32 mouse cellular contexts compared by ENCODE assay signal in the genomic region with DNA sequence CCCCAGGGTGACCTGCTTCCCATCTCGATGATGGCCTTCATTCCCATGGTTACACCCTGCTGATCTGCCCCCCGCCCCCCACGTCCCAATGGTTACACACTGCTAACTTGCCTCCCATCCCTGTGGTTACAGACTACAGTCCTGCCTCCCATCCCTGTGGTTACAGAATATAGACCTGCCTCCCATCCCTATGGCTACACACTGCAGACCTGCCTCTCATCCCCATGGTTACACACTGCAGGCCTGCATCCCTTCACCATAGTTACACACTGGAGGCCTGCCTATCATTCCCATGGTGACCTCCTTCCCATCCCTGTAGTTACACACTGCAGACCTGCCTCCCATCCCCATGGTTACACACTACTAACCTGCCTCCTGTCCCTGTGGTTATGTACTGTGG.
DNase-seq lines count a peak whose midpoint lies in the region; ATAC-seq lines count a peak whose summit lies in the region.
"Had no signal": no experiment of that assay in that cellular context is flagged by ENCODE, and none has a peak within 500 bp of the region (broad histone marks: within the 10 kb centered on the region; RNA-seq: fewer than 3 reads in every experiment).

No protein-coding gene starts in this region.

- DNase-seq in heart, adult 11 months = peak; percentile 52
- no peak for DNase-seq in heart, postnatal 14 days
- no peak for DNase-seq in midbrain, embryonic 14.5 days
- peak; percentile 36 for DNase-seq in testis, postnatal 10 days (ENCODE audit: low spot score)
- no peak for DNase-seq in testis, postnatal 14 days (ENCODE audit: low spot score)
- no peak for DNase-seq in lung, postnatal 14 days
- DNase-seq: adrenal gland, adult 2 months; adrenal gland, postnatal 36 days; B cell, adult 2 months; cerebellum, adult 8-10 months; cerebellum, postnatal 25 days; gastrocnemius, postnatal 25 days; heart, adult 18-20 months; heart, postnatal 4 days; kidney, adult 9 months; kidney, postnatal 10 days; lung, adult 2 months; lung, postnatal 10 days; right cerebral cortex, adult 18-20 months; thymus, adult 18-20 months; thymus, postnatal 25 days had no signal

- no peaks in the 10 kb centered on the region for H3K4me1 ChIP-seq in midbrain, embryonic 13.5 days (replicated peaks)
- H3K4me1 ChIP-seq in midbrain, embryonic 14.5 days (ENCODE audit: control insufficient read depth, insufficient read depth, low read length) = no peaks in the 10 kb centered on the region
- H3K4me1 ChIP-seq: limb, embryonic 10.5 days; limb, embryonic 15.5 days; midbrain, embryonic 12.5 days; neural tube, embryonic 12.5 days; stomach, embryonic 15.5 days had no signal

- no peaks in the 10 kb centered on the region for H3K27me3 ChIP-seq in midbrain, embryonic 13.5 days
- no peaks in the 10 kb centered on the region for H3K27me3 ChIP-seq in midbrain, embryonic 14.5 days (ENCODE audit: control insufficient read depth, insufficient read depth, low read length)
- H3K27me3 ChIP-seq: limb, embryonic 15.5 days; midbrain, embryonic 12.5 days; neural tube, embryonic 12.5 days; stomach, embryonic 15.5 days had no signal

- no peak overlapping the region for H3K27ac ChIP-seq in midbrain, embryonic 13.5 days
- H3K27ac ChIP-seq in midbrain, embryonic 14.5 days (replicated peaks; ENCODE audit: low read depth, low read length) = no peak overlapping the region
- H3K27ac ChIP-seq: limb, embryonic 10.5 days; limb, embryonic 15.5 days; liver, embryonic 14.5 days; midbrain, embryonic 12.5 days; neural tube, embryonic 12.5 days; stomach, embryonic 15.5 days had no signal

- intact Hi-C loops in heart, postnatal 14 days (cut with DNase I) = no loop called here

- WGBS in midbrain, embryonic 13.5 days = 76% methylated on average over 3 of the region's 3 CpGs
- WGBS in midbrain, embryonic 14.5 days = 78% methylated on average over 3 of the region's 3 CpGs

- H3K36me3 ChIP-seq in midbrain, embryonic 13.5 days = no peaks in the 10 kb centered on the region
- H3K36me3 ChIP-seq in midbrain, embryonic 14.5 days (ENCODE audit: control insufficient read depth, insufficient read depth, low read length) = no peaks in the 10 kb centered on the region
- H3K36me3 ChIP-seq: limb, embryonic 10.5 days; limb, embryonic 15.5 days; midbrain, embryonic 12.5 days; neural tube, embryonic 12.5 days; stomach, embryonic 15.5 days had no signal

- H3K4me3 ChIP-seq in midbrain, embryonic 13.5 days (replicated peaks) = no peak overlapping the region
- H3K4me3 ChIP-seq in midbrain, embryonic 14.5 days (replicated peaks; ENCODE audit: low read depth, low read length) = no peak overlapping the region
- H3K4me3 ChIP-seq: limb, embryonic 10.5 days; limb, embryonic 15.5 days; midbrain, embryonic 12.5 days; myocyte; neural tube, embryonic 12.5 days; stomach, embryonic 15.5 days had no signal

- H3K4me2 ChIP-seq in midbrain, embryonic 13.5 days (replicated peaks) = no peak overlapping the region
- H3K4me2 ChIP-seq in midbrain, embryonic 14.5 days (ENCODE audit: low read length) = no peak overlapping the region
- H3K4me2 ChIP-seq: heart, embryonic 11.5 days; limb, embryonic 15.5 days; midbrain, embryonic 12.5 days; neural tube, embryonic 12.5 days; stomach, embryonic 15.5 days had no signal

- ATAC-seq in midbrain, embryonic 13.5 days = peak; percentile 50; the same call in 1 of the 2 replicates
- no peak for ATAC-seq in midbrain, embryonic 14.5 days (ENCODE audit: low FRiP score, low TSS enrichment)
- ATAC-seq: activated CD4-positive, CD25-positive, alpha-beta regulatory T cell, adult 4 months; intestine, postnatal 0 days had no signal

- 0 out of 2 replicates have a peak, but pooled peaks cover 5% of the 10 kb centered on the region for H3K9me3 ChIP-seq in midbrain, embryonic 13.5 days
- 0 out of 2 replicates have a peak, but pooled peaks cover 4% of the 10 kb centered on the region for H3K9me3 ChIP-seq in midbrain, embryonic 14.5 days (ENCODE audit: control insufficient read depth, low read length)
- H3K9me3 ChIP-seq: limb, embryonic 10.5 days; limb, embryonic 15.5 days; stomach, embryonic 15.5 days had no signal

- no peak overlapping the region for H3K9ac ChIP-seq in midbrain, embryonic 13.5 days (replicated peaks)
- no peak overlapping the region for H3K9ac ChIP-seq in midbrain, embryonic 14.5 days (replicated peaks; ENCODE audit: low read length)
- H3K9ac ChIP-seq: limb, embryonic 15.5 days; liver, embryonic 14.5 days; midbrain, embryonic 12.5 days; neural tube, embryonic 12.5 days; stomach, embryonic 15.5 days had no signal

Comparison
In these comparisons a context has a peak if more than half of its experiments do, and no peak if none do; other contexts are left out.
1. DNase-seq: peak in heart, adult 11 months (single experiment) and testis, postnatal 10 days (single experiment); none in heart, postnatal 14 days (0 of 2), midbrain, embryonic 14.5 days (single experiment), testis, postnatal 14 days (single experiment) and lung, postnatal 14 days (single experiment).